Comparison of ENCODE assay signal across 18 mouse cellular contexts in the genomic region with DNA sequence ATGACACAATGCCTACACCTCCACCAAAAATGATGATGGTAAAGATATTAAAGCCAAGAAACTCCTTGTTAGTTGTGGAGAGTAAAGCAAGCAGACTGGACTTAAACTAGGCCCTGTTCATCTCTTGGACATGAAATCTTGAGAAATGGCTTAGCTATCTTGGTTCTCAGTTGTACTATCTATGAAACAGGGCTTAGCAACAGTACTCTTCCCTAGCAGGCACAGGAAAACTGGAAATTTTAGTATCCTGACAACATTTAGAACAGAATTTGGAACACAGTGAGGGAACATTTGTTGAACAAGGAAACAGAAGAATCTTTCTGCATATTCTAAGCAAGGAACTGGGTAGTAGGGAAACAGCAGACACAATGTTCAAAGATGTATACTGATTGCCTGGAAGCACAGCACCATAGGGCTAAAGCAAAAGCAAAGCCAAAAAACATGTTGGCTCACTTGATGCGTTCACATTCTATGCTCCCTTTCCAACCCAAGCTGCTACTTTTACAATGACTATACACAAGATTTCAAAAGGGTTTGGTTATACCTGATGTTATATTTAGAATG.
"Had no signal": no experiment of that assay in that cellular context is flagged by ENCODE, and none has a peak within 500 bp of the region (broad histone marks: within the 10 kb centered on the region; RNA-seq: fewer than 3 reads in every experiment).

No protein-coding gene starts in this region.

- H3K4me1 ChIP-seq: liver, embryonic 13.5 days; midbrain, embryonic 15.5 days; neural tube, embryonic 12.5 days; neural tube, embryonic 15.5 days had no signal

- H3K27me3 ChIP-seq: liver, embryonic 13.5 days; midbrain, embryonic 15.5 days; neural tube, embryonic 12.5 days; neural tube, embryonic 15.5 days had no signal

- H3K4me2 ChIP-seq: liver, embryonic 13.5 days; midbrain, embryonic 11.5 days; midbrain, embryonic 15.5 days; neural tube, embryonic 12.5 days; neural tube, embryonic 15.5 days had no signal

- ATAC-seq: inflammation-experienced regulatory T-cells, adult 6 months; intestine, postnatal 0 days; midbrain, embryonic 15.5 days had no signal

- H3K9me3 ChIP-seq: liver, embryonic 13.5 days; midbrain, embryonic 15.5 days; neural tube, embryonic 12.5 days had no signal

- DNase-seq: kidney, adult 2 months; kidney, postnatal 25 days; liver, embryonic 13.5 days; lung, adult 2 months; lung, postnatal 14 days; lung, postnatal 4 days; right cerebral cortex, adult 18-20 months; right cerebral cortex, postnatal 14 days; right cerebral cortex, postnatal 4 days; thymus, postnatal 25 days had no signal

- H3K27ac ChIP-seq: kidney, postnatal 0 days; liver, embryonic 13.5 days; midbrain, embryonic 15.5 days; neural tube, embryonic 12.5 days; neural tube, embryonic 15.5 days; stomach, postnatal 0 days had no signal

- H3K36me3 ChIP-seq: liver, embryonic 13.5 days; midbrain, embryonic 15.5 days; neural tube, embryonic 12.5 days; neural tube, embryonic 15.5 days had no signal

- H3K9ac ChIP-seq: liver, embryonic 13.5 days; midbrain, embryonic 15.5 days; neural tube, embryonic 12.5 days; neural tube, embryonic 15.5 days had no signal

- H3K4me3 ChIP-seq: liver, embryonic 13.5 days; midbrain, embryonic 15.5 days; neural tube, embryonic 12.5 days; neural tube, embryonic 15.5 days had no signal
